Mouse (Mus musculus): ENCODE results near the gene Dnajc13. TPM values are rescaled to one million over a fixed set of nuclear protein-coding genes. Genes with fewer than 3 reads are reported as not detected.

Gene Dnajc13
- 9.5 and 10.3 TPM in 2 replicates for polyA plus RNA-seq (2015; fragmentation: Nextera tagmentation; extraction: Ambion mirVana)

GRCm38 (mm10) chr9:104262823-104263352, at the start of gene Dnajc13:
Gene Dnajc13, minus strand, starts transcription at chr9:104262930.

GRCm38 (mm10) chr9:104126833-104127232, 135.9 kb downstream of the Dnajc13 start, which contains the start of gene Ackr4:
Gene Ackr4, minus strand, starts transcription at chr9:104126933.

Other genes starting within 250 kb of the Dnajc13 start
- not detected in 2 replicates for gene Gm28305, start 222.3 kb downstream of the Dnajc13 start, polyA plus RNA-seq (2015; fragmentation: Nextera tagmentation; extraction: Ambion mirVana)
- gene Uba5, start 199.8 kb downstream of the Dnajc13 start, polyA plus RNA-seq (2015; fragmentation: Nextera tagmentation; extraction: Ambion mirVana), result 40.9 and 46.4 TPM in 2 replicates
- 7.3 and 7.7 TPM in 2 replicates for gene Acad11, start 199.6 kb downstream of the Dnajc13 start, polyA plus RNA-seq (2015; fragmentation: Nextera tagmentation; extraction: Ambion mirVana)
- gene Ackr4, start 136.0 kb downstream of the Dnajc13 start, polyA plus RNA-seq (2015; fragmentation: Nextera tagmentation; extraction: Ambion mirVana), result 3.8 and 4.4 TPM in 2 replicates
- 1.3 and 1.5 TPM in 2 replicates for gene Acpp, start 74.8 kb upstream of the Dnajc13 start, polyA plus RNA-seq (2015; fragmentation: Nextera tagmentation; extraction: Ambion mirVana)